Mouse (Mus musculus): ENCODE data around the gene Rnf10. TPM values are rescaled to one million over a fixed set of nuclear protein-coding genes. Genes with fewer than 3 reads are reported as not detected.

Gene Rnf10
- polyA plus RNA-seq, 1 experiment from 2014 or later = 208 TPM

- H3K36me3 ChIP-seq = peaks cover 62% of the 10 kb centered on the region
- ATAC-seq (ENCODE audit: low FRiP score, low read depth) = no peak
- H3K9me3 ChIP-seq = no peaks in the 10 kb centered on the region
- no peak overlapping the region for H3K4me3 ChIP-seq
- no peak overlapping the region for H3K9ac ChIP-seq (replicated peaks)
- no peak overlapping the region for H3K4me2 ChIP-seq (replicated peaks)
- H3K4me1 ChIP-seq = no peaks in the 10 kb centered on the region
- 92% methylated on average over 10 of the region's 10 CpGs for WGBS
- no peaks in the 10 kb centered on the region for H3K27me3 ChIP-seq
- H3K27ac ChIP-seq (replicated peaks) = no peak overlapping the region
Observed at GRCm38 (mm10) chr5:115256909-115257546, 15.7 kb downstream of the Rnf10 start.

- no peak overlapping the region for H3K4me2 ChIP-seq (replicated peaks)
- H3K36me3 ChIP-seq = peaks cover 71% of the 10 kb centered on the region
- ATAC-seq (ENCODE audit: low FRiP score, low read depth) = no peak
- H3K9ac ChIP-seq (replicated peaks) = no peak overlapping the region
- H3K27ac ChIP-seq (replicated peaks) = no peak overlapping the region
- H3K4me1 ChIP-seq = no peaks in the 10 kb centered on the region
- H3K4me3 ChIP-seq = no peak overlapping the region
- no peaks in the 10 kb centered on the region for H3K27me3 ChIP-seq
- no peaks in the 10 kb centered on the region for H3K9me3 ChIP-seq
- 84% methylated on average over 1 of the region's 1 CpGs for WGBS
Observed at GRCm38 (mm10) chr5:115255472-115255871, 17.2 kb downstream of the Rnf10 start.

DNA sequence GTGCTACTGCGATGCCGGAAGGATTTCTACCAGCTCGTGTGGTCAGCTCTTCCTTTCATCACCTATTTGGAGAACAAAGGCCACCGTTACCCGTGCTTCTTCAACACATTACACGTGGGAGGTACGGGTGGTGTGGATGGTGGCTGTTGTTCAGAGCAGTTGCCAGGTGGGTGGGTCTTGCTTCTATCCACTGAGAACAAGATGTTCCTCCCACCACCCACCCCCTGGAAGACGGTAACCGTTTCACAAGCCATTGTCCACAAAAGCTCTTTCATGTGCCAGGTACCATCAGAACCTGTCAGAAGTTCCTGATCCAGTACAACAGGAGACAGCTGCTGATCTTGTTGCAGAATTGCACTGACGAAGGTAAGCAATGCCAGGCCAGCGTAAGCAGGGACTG, 32.5 kb downstream of the Rnf10 start:
- ATAC-seq (ENCODE audit: low FRiP score, low read depth) = no peak
- 92% methylated on average over 11 of the region's 11 CpGs for WGBS

DNA sequence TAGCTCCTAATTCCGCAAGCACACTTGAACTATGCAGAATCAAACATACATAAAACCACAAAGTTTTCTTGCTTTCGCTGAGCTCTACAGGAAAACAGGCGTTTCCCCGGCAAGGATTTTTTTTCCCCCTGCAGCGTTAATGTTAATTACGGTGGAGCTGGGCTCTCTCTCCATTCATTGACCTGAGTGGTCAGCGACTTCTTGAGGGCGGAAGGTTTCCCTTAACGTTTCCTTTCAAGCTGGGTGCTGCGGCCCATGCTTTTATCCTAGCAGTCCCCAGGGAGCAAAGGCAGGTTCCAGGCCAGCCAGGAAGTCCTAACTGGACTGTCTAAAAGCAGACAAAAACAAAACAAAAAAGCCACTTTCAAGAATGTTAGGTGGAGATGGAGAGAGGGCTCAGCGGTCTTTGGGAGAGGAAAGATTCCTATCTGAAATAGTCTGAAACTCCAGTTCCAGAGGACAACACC, 33.9 kb downstream of the Rnf10 start:
- Histone ChIP-seq H3K4me3 (peak overlapping the region; percentile 94), H3K9ac (replicated peaks) (peak overlapping the region; percentile 83), H3K27ac (replicated peaks) (no peak overlapping the region), H3K4me2 (replicated peaks) (peak overlapping the region; percentile 95), H3K27me3 (peaks cover 36% of the 10 kb centered on the region), H3K4me1 (peaks cover 21% of the 10 kb centered on the region), H3K9me3 (no peaks in the 10 kb centered on the region), H3K36me3 (peaks cover 42% of the 10 kb centered on the region)
- ATAC-seq (ENCODE audit: low FRiP score, low read depth) = no peak
- 4% methylated on average over 11 of the region's 11 CpGs for WGBS

More for the DNA sequence above, 32.5 kb downstream of the Rnf10 start:
- no peak overlapping the region for H3K27ac ChIP-seq (replicated peaks)
- peaks cover 57% of the 10 kb centered on the region for H3K36me3 ChIP-seq
- H3K4me3 ChIP-seq = no peak overlapping the region
- no peak overlapping the region for H3K9ac ChIP-seq (replicated peaks)
- no peaks in the 10 kb centered on the region for H3K9me3 ChIP-seq
- peaks cover 24% of the 10 kb centered on the region for H3K27me3 ChIP-seq
- peaks cover 17% of the 10 kb centered on the region for H3K4me1 ChIP-seq
- H3K4me2 ChIP-seq (replicated peaks) = no peak overlapping the region

DNA sequence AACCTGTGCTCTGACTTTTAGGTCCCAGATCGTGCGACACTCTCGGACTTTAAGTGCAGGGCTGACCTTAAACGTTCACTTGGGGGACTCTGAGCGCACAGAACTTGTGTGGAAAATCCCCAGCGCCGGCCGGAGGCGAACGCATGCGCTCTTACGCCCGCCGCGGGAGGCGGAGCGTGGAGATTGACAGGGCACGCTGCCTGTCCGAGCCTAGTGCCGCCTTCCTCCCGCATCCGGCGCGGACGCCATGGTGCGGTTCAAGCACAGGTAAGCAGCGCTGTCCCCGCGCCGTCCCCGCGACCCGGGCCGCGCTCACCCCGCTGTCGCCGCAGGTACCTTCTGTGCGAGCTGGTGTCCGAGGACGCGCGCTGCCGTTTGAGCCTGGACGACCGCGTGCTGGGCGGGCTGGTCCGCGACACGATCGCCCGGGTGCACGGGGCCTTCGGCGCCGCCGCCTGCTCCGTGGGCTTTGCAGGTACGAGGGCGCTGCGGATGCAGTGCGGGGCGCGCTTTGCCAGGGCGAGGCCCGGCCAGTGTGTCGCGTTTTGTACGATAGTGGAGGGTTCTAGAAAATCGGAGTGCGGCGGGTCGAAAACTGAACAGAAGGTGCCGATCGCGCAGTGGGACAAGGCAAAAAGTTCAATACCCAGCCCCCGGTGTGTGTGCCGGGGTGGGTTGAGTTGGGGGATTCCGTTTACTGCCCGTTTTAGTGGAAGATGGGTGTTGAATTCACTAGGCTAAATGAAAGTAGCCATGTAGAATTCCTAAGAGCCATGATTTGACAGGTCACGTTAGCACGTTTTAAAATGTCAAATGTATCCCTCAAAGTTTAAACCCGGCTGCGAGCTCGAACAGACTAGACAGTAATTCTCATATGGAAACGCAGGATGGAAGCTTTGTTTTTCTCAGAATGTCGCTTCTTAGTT, 34.6 kb downstream of the Rnf10 start:
- WGBS = under 1% methylated on average over 81 of the region's 88 CpGs
- peak overlapping the region; percentile 94 for H3K4me3 ChIP-seq
- peak overlapping the region; percentile 83 for H3K9ac ChIP-seq (replicated peaks)
- H3K4me1 ChIP-seq = peaks cover 21% of the 10 kb centered on the region
- H3K4me2 ChIP-seq (replicated peaks) = peak overlapping the region; percentile 95
- no peaks in the 10 kb centered on the region for H3K9me3 ChIP-seq
- H3K27me3 ChIP-seq = peaks cover 42% of the 10 kb centered on the region
- H3K36me3 ChIP-seq = peaks cover 35% of the 10 kb centered on the region
- peak; percentile 78 for ATAC-seq (ENCODE audit: low FRiP score, low read depth)
- H3K27ac ChIP-seq (replicated peaks) = peak overlapping the region; percentile 54; the same call in 1 of the 2 replicates

- peaks cover 29% of the 10 kb centered on the region for H3K4me1 ChIP-seq
- peak within 1 kb of the TSS; percentile 56 for H3K9ac ChIP-seq (replicated peaks)
- H3K27ac ChIP-seq (replicated peaks) = no peak within 1 kb of the TSS; the same call in 1 of the 2 replicates
- H3K4me3 ChIP-seq = peak within 1 kb of the TSS; percentile 48
- H3K9me3 ChIP-seq = no peaks in the 10 kb centered on the region
- ATAC-seq (ENCODE audit: low FRiP score, low read depth) = peak; percentile 66
- H3K27me3 ChIP-seq = peaks cover 61% of the 10 kb centered on the region
- peaks cover 13% of the 10 kb centered on the region for H3K36me3 ChIP-seq
- WGBS = 2% methylated on average over 21 of the region's 21 CpGs
- peak within 1 kb of the TSS; percentile 78 for H3K4me2 ChIP-seq (replicated peaks)
Observed at GRCm38 (mm10) chr5:115235786-115236263, 36.9 kb downstream of the Rnf10 start, which contains the start of gene Pop5. Gene Pop5, plus strand, starts transcription at chr5:115235836.

- Histone ChIP-seq H3K9me3 (no peaks in the 10 kb centered on the region), H3K9ac (replicated peaks) (peak overlapping the region; percentile 56), H3K27me3 (peaks cover 58% of the 10 kb centered on the region), H3K36me3 (peaks cover 8% of the 10 kb centered on the region), H3K4me1 (peaks cover 29% of the 10 kb centered on the region), H3K4me2 (replicated peaks) (peak overlapping the region; percentile 78), H3K4me3 (peak overlapping the region; percentile 48), H3K27ac (replicated peaks) (no peak overlapping the region; the same call in 1 of the 2 replicates)
- peak; percentile 28 for ATAC-seq (ENCODE audit: low FRiP score, low read depth)
- under 1% methylated on average over 45 of the region's 45 CpGs for WGBS
Observed at GRCm38 (mm10) chr5:115235323-115235771, 37.4 kb downstream of the Rnf10 start.

DNA sequence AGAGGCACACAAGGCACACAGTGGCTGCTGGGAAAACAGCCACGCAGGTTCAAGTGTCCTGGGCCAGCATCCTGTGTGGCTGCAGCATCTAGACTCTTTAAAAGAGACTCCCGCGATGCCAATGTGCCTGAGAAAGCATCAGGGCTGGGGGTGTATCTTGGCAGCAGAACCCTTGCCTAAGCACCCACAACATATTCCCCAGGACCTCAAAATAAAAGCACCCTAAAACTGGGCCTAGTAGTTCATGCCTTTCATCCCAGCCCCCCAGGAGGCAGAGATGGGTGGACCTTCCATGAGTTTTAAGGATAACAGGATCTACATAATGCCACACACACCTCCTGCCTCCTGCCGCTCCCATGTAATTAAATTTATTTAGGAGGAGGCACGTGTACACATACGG, 38.2 kb downstream of the Rnf10 start:
- Histone ChIP-seq H3K36me3 (0 out of 2 replicates have a peak, but pooled peaks cover under 1% of the 10 kb centered on the region), H3K9me3 (no peaks in the 10 kb centered on the region), H3K27me3 (peaks cover 54% of the 10 kb centered on the region), H3K27ac (replicated peaks) (no peak overlapping the region), H3K4me2 (replicated peaks) (no peak overlapping the region), H3K4me3 (no peak overlapping the region), H3K9ac (replicated peaks) (no peak overlapping the region), H3K4me1 (peaks cover 29% of the 10 kb centered on the region)
- ATAC-seq (ENCODE audit: low FRiP score, low read depth) = no peak
- 47% methylated on average over 6 of the region's 6 CpGs for WGBS

DNA sequence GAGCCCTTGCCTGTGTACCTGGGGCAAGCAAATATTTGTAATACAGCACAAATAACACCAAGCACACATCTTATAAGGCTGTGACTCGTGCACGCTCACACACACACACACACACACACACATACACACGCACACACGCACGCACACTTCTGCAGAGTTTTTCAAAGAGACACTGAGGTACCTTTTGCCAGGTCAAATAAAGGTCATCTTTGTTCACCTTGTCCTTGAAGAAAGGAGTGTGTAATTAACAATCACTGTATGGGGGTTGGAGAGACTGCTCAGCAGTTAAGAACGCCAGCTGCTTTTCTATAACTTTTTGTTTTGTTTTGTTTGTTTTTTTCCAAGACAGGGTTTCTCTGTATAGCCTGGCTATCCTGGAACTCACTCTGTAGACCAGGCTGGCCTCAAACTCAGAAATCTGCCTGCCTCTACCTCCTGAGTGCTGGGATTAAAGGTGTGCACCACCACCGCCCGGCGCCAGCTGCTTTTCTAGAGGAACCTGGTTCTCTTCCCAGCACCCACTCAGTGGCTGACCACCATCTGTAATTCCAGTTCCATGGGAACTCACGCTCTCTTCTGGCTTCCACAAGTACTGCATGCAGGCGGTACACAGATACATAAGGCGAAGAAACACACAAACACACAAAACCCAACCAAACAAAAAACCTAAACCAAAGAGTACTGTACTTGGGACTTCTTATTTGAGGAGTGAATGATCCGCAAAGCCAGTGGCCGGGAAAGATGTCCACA, 39.5 kb downstream of the Rnf10 start:
- no peak overlapping the region for H3K4me2 ChIP-seq (replicated peaks)
- no peak for ATAC-seq (ENCODE audit: low FRiP score, low read depth)
- H3K4me3 ChIP-seq = no peak overlapping the region
- no peaks in the 10 kb centered on the region for H3K36me3 ChIP-seq
- WGBS = 90% methylated on average over 14 of the region's 14 CpGs
- no peak overlapping the region for H3K27ac ChIP-seq (replicated peaks)
- peaks cover 57% of the 10 kb centered on the region for H3K27me3 ChIP-seq
- H3K9me3 ChIP-seq = no peaks in the 10 kb centered on the region
- no peak overlapping the region for H3K9ac ChIP-seq (replicated peaks)
- H3K4me1 ChIP-seq = peaks cover 18% of the 10 kb centered on the region

DNA sequence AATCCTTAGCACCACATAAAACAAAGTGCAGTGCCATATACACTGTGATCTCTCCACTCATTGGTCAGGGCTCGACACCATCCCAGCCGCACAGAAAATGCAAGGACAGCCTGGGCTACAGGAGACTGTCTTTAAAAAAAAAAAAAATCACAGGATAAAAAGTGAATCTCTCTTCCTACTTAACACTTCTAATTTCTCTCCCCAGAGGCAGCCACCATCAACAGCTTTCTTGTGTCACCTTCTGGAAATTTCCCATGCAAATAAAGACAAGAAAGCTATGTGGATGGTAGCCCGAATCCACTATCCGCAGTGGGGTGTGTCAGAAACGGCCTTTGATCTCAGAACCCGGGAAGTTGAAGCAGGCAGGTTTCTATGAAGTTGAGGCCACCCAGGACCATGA, 40.2 kb downstream of the Rnf10 start:
- no peaks in the 10 kb centered on the region for H3K9me3 ChIP-seq
- no peak overlapping the region for H3K27ac ChIP-seq (replicated peaks)
- H3K27me3 ChIP-seq = peaks cover 57% of the 10 kb centered on the region
- 77% methylated on average over 6 of the region's 6 CpGs for WGBS
- no peak overlapping the region for H3K4me3 ChIP-seq
- no peak overlapping the region for H3K9ac ChIP-seq (replicated peaks)
- no peaks in the 10 kb centered on the region for H3K36me3 ChIP-seq
- H3K4me1 ChIP-seq = peaks cover 18% of the 10 kb centered on the region
- H3K4me2 ChIP-seq (replicated peaks) = no peak overlapping the region
- no peak for ATAC-seq (ENCODE audit: low FRiP score, low read depth)

- no peaks in the 10 kb centered on the region for H3K9me3 ChIP-seq
- H3K27me3 ChIP-seq = peaks cover 57% of the 10 kb centered on the region
- H3K27ac ChIP-seq (replicated peaks) = no peak overlapping the region; the same call in 1 of the 2 replicates
- H3K4me3 ChIP-seq = no peak overlapping the region
- H3K4me2 ChIP-seq (replicated peaks) = no peak overlapping the region
- no peak overlapping the region for H3K9ac ChIP-seq (replicated peaks)
- H3K36me3 ChIP-seq = no peaks in the 10 kb centered on the region
- no peak for ATAC-seq (ENCODE audit: low FRiP score, low read depth)
- 45% methylated on average over 16 of the region's 16 CpGs for WGBS
- H3K4me1 ChIP-seq = peaks cover 18% of the 10 kb centered on the region
Observed at GRCm38 (mm10) chr5:115231552-115232120, 41.1 kb downstream of the Rnf10 start.

Measured in midbrain, embryonic 12.5 days (tissue).